Mouse (Mus musculus) spleen, postnatal 10 days (tissue): Measurements from ENCODE around the gene Olfr1087.
"Not testable (repeated sequence)": the region's sequence is repeated elsewhere in the genome, so short reads cannot be mapped to it uniquely, and the experiment has no call there.

Source experiments
- DNase-seq, 2 experiments: peaks; one replicate each; pipeline ENCODE4 v3.0.0; 2021 to 2022; ENCODE audit warnings: low spot score in 2 of 2

Olfr1087 gene

GRCm38 (mm10) chr2:86698295-86698694 lies at the start of gene Olfr1087:
Olfr1087 (minus strand) TSS chr2:86698395.
- no peak for DNase-seq

GRCm38 (mm10) chr2:86733601-86734000 lies 35.4 kb upstream of the Olfr1087 start, which contains the start of gene Olfr1089:
Olfr1089 (minus strand) TSS chr2:86733701.
- DNase-seq: no peak

- no peak for DNase-seq
Observed at GRCm38 (mm10) chr2:86679992-86680391, 18.2 kb downstream of the Olfr1087 start, which contains the start of gene Olfr1086. Olfr1086 (minus strand) TSS chr2:86680092.

- DNase-seq: no peak
Observed at GRCm38 (mm10) chr2:86661919-86662318, 36.3 kb downstream of the Olfr1087 start, which contains the start of gene Olfr1085. Olfr1085 (minus strand) TSS chr2:86662019.

GRCm38 (mm10) chr2:86639625-86640024 lies 58.6 kb downstream of the Olfr1087 start, which contains the start of gene Olfr1084:
Olfr1084 (minus strand) TSS chr2:86639725.
- DNase-seq: not testable (repeated sequence)
